Mouse (Mus musculus) stomach, embryonic 15.5 days (tissue): Measurements from ENCODE around the gene Ndufs3. TPM values are rescaled to one million over a fixed set of nuclear protein-coding genes. Genes with fewer than 3 reads are reported as not detected.
A peak's percentile ranks its signal among the peaks of the same experiment; 100 is the strongest.

Experiments
- ATAC-seq: fragments of 200-750 bp; cut with Nextera tagmentation; 2 replicates; pipeline ENCODE4 v1.8.0; 2017; ENCODE audit warnings: low read depth, moderate number of reproducible peaks, moderate TSS enrichment; ENCODE audit not compliant: insufficient read depth, low FRiP score
- H3K27ac ChIP-seq: fragments of 300-500 bp; sonication (generic); 2 replicates; pipeline ENCODE4 v1.5.1; 2015; ENCODE audit warnings: mild to moderate bottlenecking, inconsistent platforms
- H3K27me3 ChIP-seq: fragments of 300-500 bp; sonication (generic); replicated peaks from 2 replicates; pipeline ENCODE4 v1.6.1; 2015; ENCODE audit warnings: inconsistent platforms
- H3K36me3 ChIP-seq: fragments of 300-500 bp; sonication (generic); 2 replicates; pipeline ENCODE4 v1.6.1; 2015; ENCODE audit warnings: inconsistent platforms
- H3K4me1 ChIP-seq: fragments of 300-500 bp; sonication (generic); 2 replicates; pipeline ENCODE4 v1.6.1; 2015; ENCODE audit warnings: inconsistent platforms
- H3K4me2 ChIP-seq: fragments of 300-500 bp; sonication (generic); 2 replicates; pipeline ENCODE4 v1.6.1; 2015; ENCODE audit warnings: mild to moderate bottlenecking, inconsistent platforms
- H3K4me3 ChIP-seq: fragments of 300-500 bp; sonication (generic); replicated peaks from 2 replicates; pipeline ENCODE4 v1.5.1; 2015; ENCODE audit warnings: inconsistent platforms
- H3K9ac ChIP-seq: fragments of 300-500 bp; sonication (generic); 2 replicates; pipeline ENCODE4 v1.6.1; 2015; ENCODE audit warnings: inconsistent platforms
- H3K9me3 ChIP-seq: fragments of 300-500 bp; sonication (generic); 2 replicates; pipeline ENCODE4 v1.6.1; 2016; ENCODE audit warnings: inconsistent platforms
- WGBS: fragments of 180-500 bp; shearing (Covaris S2); methylation state at CpG from one replicate; pipeline ENCODE4 v1.1.7; 2015; 5-methylcytosine and 5-hydroxymethylcytosine counted together
- polyA plus RNA-seq: library from polyadenylated mRNA; unstranded; fragments of >200 nt; fragmentation: Nextera tagmentation; extraction: Ambion mirVana; gene quantifications from 2 replicates; pipeline ENCODE4 v1.2.1, GENCODE M21; 2015

The Ndufs3 gene
- polyA plus RNA-seq, 1 experiment from 2014 or later = 211 TPM

- Histone ChIP-seq H3K9me3 (no peaks in the 10 kb centered on the region), H3K4me1 (no peaks in the 10 kb centered on the region), H3K36me3 (no peaks in the 10 kb centered on the region), H3K4me3 (no peak overlapping the region), H3K27me3 (no peaks in the 10 kb centered on the region), H3K9ac (no peak overlapping the region), H3K27ac (no peak overlapping the region), H3K4me2 (no peak overlapping the region)
- no peak for ATAC-seq
- WGBS = 68% methylated on average over 4 of the region's 5 CpGs
Measured at GRCm38 (mm10) chr2:90877584-90878259, 26.9 kb downstream of the Ndufs3 start.

GRCm38 (mm10) chr2:90875239-90875638, 29.4 kb downstream of the Ndufs3 start:
- no peak for ATAC-seq
- Histone ChIP-seq H3K9ac (no peak overlapping the region), H3K4me2 (no peak overlapping the region), H3K27ac (no peak overlapping the region), H3K9me3 (no peaks in the 10 kb centered on the region), H3K36me3 (no peaks in the 10 kb centered on the region), H3K4me1 (no peaks in the 10 kb centered on the region), H3K4me3 (no peak overlapping the region), H3K27me3 (no peaks in the 10 kb centered on the region)
- 68% methylated on average over 2 of the region's 2 CpGs for WGBS

GRCm38 (mm10) chr2:90874025-90874424, 30.6 kb downstream of the Ndufs3 start:
- no peak overlapping the region for H3K27ac ChIP-seq
- no peak overlapping the region for H3K9ac ChIP-seq
- H3K4me3 ChIP-seq = no peak overlapping the region
- no peaks in the 10 kb centered on the region for H3K27me3 ChIP-seq
- H3K36me3 ChIP-seq = no peaks in the 10 kb centered on the region
- peaks cover 4% of the 10 kb centered on the region; the same call in 1 of the 2 replicates for H3K4me1 ChIP-seq
- no peaks in the 10 kb centered on the region for H3K9me3 ChIP-seq
- ATAC-seq = no peak
- WGBS = 79% methylated on average over 1 of the region's 1 CpGs
- no peak overlapping the region for H3K4me2 ChIP-seq

GRCm38 (mm10) chr2:90871180-90871961, 33.3 kb downstream of the Ndufs3 start:
- H3K27ac ChIP-seq = no peak overlapping the region
- H3K9me3 ChIP-seq = no peaks in the 10 kb centered on the region
- H3K36me3 ChIP-seq = no peaks in the 10 kb centered on the region
- H3K27me3 ChIP-seq = no peaks in the 10 kb centered on the region
- H3K9ac ChIP-seq = no peak overlapping the region
- peaks cover 4% of the 10 kb centered on the region; the same call in 1 of the 2 replicates for H3K4me1 ChIP-seq
- no peak for ATAC-seq
- 65% methylated on average over 8 of the region's 8 CpGs for WGBS
- no peak overlapping the region for H3K4me2 ChIP-seq
- no peak overlapping the region for H3K4me3 ChIP-seq

GRCm38 (mm10) chr2:90870136-90870601, 34.5 kb downstream of the Ndufs3 start:
- Histone ChIP-seq H3K9me3 (no peaks in the 10 kb centered on the region), H3K4me1 (peaks cover 4% of the 10 kb centered on the region; the same call in 1 of the 2 replicates), H3K4me2 (peak overlapping the region; percentile 24; the same call in 1 of the 2 replicates), H3K27ac (peak overlapping the region; percentile 12; the same call in 1 of the 2 replicates), H3K36me3 (peaks cover 5% of the 10 kb centered on the region; the same call in 1 of the 2 replicates), H3K9ac (no peak overlapping the region), H3K27me3 (no peaks in the 10 kb centered on the region), H3K4me3 (no peak overlapping the region)
- peak; percentile 81 for ATAC-seq
- WGBS = 16% methylated on average over 4 of the region's 4 CpGs

GRCm38 (mm10) chr2:90866524-90866923, 38.1 kb downstream of the Ndufs3 start:
- Histone ChIP-seq H3K27me3 (no peaks in the 10 kb centered on the region), H3K4me1 (peaks cover 4% of the 10 kb centered on the region; the same call in 1 of the 2 replicates), H3K4me3 (no peak overlapping the region), H3K9ac (no peak overlapping the region), H3K27ac (no peak overlapping the region), H3K36me3 (peaks cover 21% of the 10 kb centered on the region), H3K9me3 (no peaks in the 10 kb centered on the region), H3K4me2 (no peak overlapping the region)
- 18% methylated on average over 3 of the region's 3 CpGs for WGBS
- ATAC-seq = peak; percentile 80; the same call in 1 of the 2 replicates

GRCm38 (mm10) chr2:90864184-90864583, 40.4 kb downstream of the Ndufs3 start:
- H3K4me2 ChIP-seq = no peak overlapping the region
- no peak for ATAC-seq

GRCm38 (mm10) chr2:90861486-90861885, 43.1 kb downstream of the Ndufs3 start:
- no peak overlapping the region for H3K27ac ChIP-seq
- 93% methylated on average over 2 of the region's 2 CpGs for WGBS

More at GRCm38 (mm10) chr2:90864184-90864583, 40.4 kb downstream of the Ndufs3 start:
- no peak overlapping the region for H3K27ac ChIP-seq
- H3K9me3 ChIP-seq = no peaks in the 10 kb centered on the region
- no peaks in the 10 kb centered on the region for H3K4me1 ChIP-seq
- peaks cover 32% of the 10 kb centered on the region for H3K36me3 ChIP-seq
- no peak overlapping the region for H3K9ac ChIP-seq
- H3K4me3 ChIP-seq = no peak overlapping the region
- H3K27me3 ChIP-seq = no peaks in the 10 kb centered on the region

GRCm38 (mm10) chr2:90850401-90850800, 54.2 kb downstream of the Ndufs3 start:
- ATAC-seq = no peak
- no peaks in the 10 kb centered on the region for H3K9me3 ChIP-seq
- H3K27ac ChIP-seq = no peak overlapping the region
- 97% methylated on average over 1 of the region's 1 CpGs for WGBS
- H3K27me3 ChIP-seq = no peaks in the 10 kb centered on the region
- 0 out of 2 replicates have a peak, but pooled peaks cover 6% of the 10 kb centered on the region for H3K4me1 ChIP-seq
- H3K36me3 ChIP-seq = peaks cover 21% of the 10 kb centered on the region; the same call in 1 of the 2 replicates
- H3K4me3 ChIP-seq = no peak overlapping the region
- H3K9ac ChIP-seq = no peak overlapping the region
- no peak overlapping the region for H3K4me2 ChIP-seq

More at GRCm38 (mm10) chr2:90861486-90861885, 43.1 kb downstream of the Ndufs3 start:
- Histone ChIP-seq H3K4me2 (no peak overlapping the region), H3K9ac (no peak overlapping the region), H3K36me3 (peaks cover 38% of the 10 kb centered on the region), H3K27me3 (no peaks in the 10 kb centered on the region), H3K4me1 (no peaks in the 10 kb centered on the region), H3K9me3 (no peaks in the 10 kb centered on the region), H3K4me3 (no peak overlapping the region)
- ATAC-seq = no peak

GRCm38 (mm10) chr2:90848331-90848730, 56.3 kb downstream of the Ndufs3 start:
- H3K9ac ChIP-seq = no peak overlapping the region
- peak overlapping the region; percentile 92; the same call in 1 of the 2 replicates for H3K4me3 ChIP-seq
- H3K4me2 ChIP-seq = peak overlapping the region; percentile 74
- H3K4me1 ChIP-seq = 0 out of 2 replicates have a peak, but pooled peaks cover 6% of the 10 kb centered on the region
- H3K9me3 ChIP-seq = no peaks in the 10 kb centered on the region
- no peaks in the 10 kb centered on the region for H3K27me3 ChIP-seq
- ATAC-seq = no peak
- H3K36me3 ChIP-seq = 0 out of 2 replicates have a peak, but pooled peaks cover 18% of the 10 kb centered on the region
- H3K27ac ChIP-seq = no peak overlapping the region
- 85% methylated on average over 5 of the region's 5 CpGs for WGBS

GRCm38 (mm10) chr2:90847681-90848050, 57.0 kb downstream of the Ndufs3 start:
- Histone ChIP-seq H3K4me3 (peak overlapping the region; percentile 92), H3K27ac (peak overlapping the region; percentile 82), H3K36me3 (0 out of 2 replicates have a peak, but pooled peaks cover 15% of the 10 kb centered on the region), H3K9me3 (no peaks in the 10 kb centered on the region), H3K4me1 (0 out of 2 replicates have a peak, but pooled peaks cover 6% of the 10 kb centered on the region), H3K9ac (peak overlapping the region; percentile 78), H3K27me3 (no peaks in the 10 kb centered on the region), H3K4me2 (peak overlapping the region; percentile 74)
- under 1% methylated on average over 13 of the region's 13 CpGs for WGBS
- ATAC-seq = no peak
